Mouse (Mus musculus): ENCODE results near the gene Dbp. TPM values are rescaled to one million over a fixed set of nuclear protein-coding genes. Genes with fewer than 3 reads are reported as not detected.
A peak's percentile ranks its signal among the peaks of the same experiment; 100 is the strongest.

Dbp gene
- polyA plus RNA-seq, 1 experiment from 2014 or later: 7.3 TPM

DNA sequence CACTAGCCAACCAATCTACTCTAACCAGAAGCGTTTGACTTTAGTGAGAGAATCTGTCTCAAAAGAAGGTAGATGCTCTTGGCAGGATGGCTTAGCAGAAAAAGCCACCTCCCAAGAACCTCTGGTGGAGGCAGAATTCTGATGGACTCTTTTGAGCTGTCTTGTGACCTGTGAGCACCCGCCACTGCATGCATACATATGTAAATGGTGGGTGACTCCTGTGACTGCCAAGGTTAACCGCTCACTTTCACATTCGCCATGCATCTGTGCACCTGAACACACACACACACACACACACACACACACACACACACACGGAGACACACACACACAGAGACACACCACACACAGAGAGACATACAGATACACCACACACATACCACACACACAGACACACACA is 42.6 kb downstream of the Dbp start:
- no peaks in the 10 kb centered on the region for H3K36me3 ChIP-seq (ENCODE audit: control insufficient read depth, insufficient read depth, low read length)
- no peak overlapping the region for H3K4me3 ChIP-seq (ENCODE audit: control insufficient read depth in 1 of 2, insufficient read depth in 1 of 2, low read depth in 1 of 2, low read length in 2 of 2)
- H3K9ac ChIP-seq (ENCODE audit: low read length): no peak overlapping the region
- WGBS: 88% methylated on average over 5 of the region's 5 CpGs
- H3K4me1 ChIP-seq (ENCODE audit: control insufficient read depth in 2 of 2, insufficient read depth in 2 of 2, low read length in 2 of 2): peaks cover 7 to 9% of the 10 kb centered on the region in 2 experiments; a peak in 3 of 4 replicates
- H3K27ac ChIP-seq (replicated peaks in 1 of 2; ENCODE audit: control insufficient read depth in 1 of 2, insufficient read depth in 1 of 2, low read depth in 2 of 2, low read length in 2 of 2): no peak overlapping the region
- H3K4me2 ChIP-seq (ENCODE audit: low read length): no peak overlapping the region
- no peak for ATAC-seq (ENCODE audit: insufficient number of reproducible peaks, insufficient read depth, low FRiP score, low read depth)
- H3K27me3 ChIP-seq (ENCODE audit: control insufficient read depth, insufficient read depth, low read length): no peaks in the 10 kb centered on the region
- H3K9me3 ChIP-seq (ENCODE audit: control insufficient read depth, low read length): no peaks in the 10 kb centered on the region

DNA sequence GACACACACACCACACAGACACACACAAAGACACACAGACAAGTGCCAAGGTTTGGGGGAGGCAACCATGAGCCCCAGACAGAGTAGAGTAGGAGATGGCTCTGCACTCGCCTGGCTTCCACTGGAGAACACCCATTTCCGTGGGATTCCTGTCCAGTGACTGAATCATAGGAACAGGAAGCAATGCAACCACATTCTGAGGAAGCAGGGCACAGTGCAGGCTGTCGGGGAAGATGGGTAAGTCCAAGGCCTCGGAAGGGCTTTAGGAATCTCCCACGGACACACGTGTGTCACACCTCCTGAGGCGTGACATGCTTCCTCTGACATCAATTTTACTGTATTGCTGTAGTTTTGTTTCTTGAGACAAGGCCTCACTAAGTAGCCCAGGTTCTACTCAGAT is 43.2 kb downstream of the Dbp start:
- Histone ChIP-seq H3K27ac (replicated peaks in 1 of 2; ENCODE audit: control insufficient read depth in 1 of 2, insufficient read depth in 1 of 2, low read depth in 2 of 2, low read length in 2 of 2) (no peak overlapping the region), H3K4me1 (ENCODE audit: control insufficient read depth in 2 of 2, insufficient read depth in 2 of 2, low read length in 2 of 2) (peaks cover 7 to 9% of the 10 kb centered on the region in 2 experiments; a peak in 3 of 4 replicates), H3K27me3 (ENCODE audit: control insufficient read depth, insufficient read depth, low read length) (no peaks in the 10 kb centered on the region), H3K9me3 (ENCODE audit: control insufficient read depth, low read length) (no peaks in the 10 kb centered on the region), H3K4me3 (ENCODE audit: control insufficient read depth in 1 of 2, insufficient read depth in 1 of 2, low read depth in 1 of 2, low read length in 2 of 2) (no peak overlapping the region), H3K4me2 (ENCODE audit: low read length) (no peak overlapping the region), H3K36me3 (ENCODE audit: control insufficient read depth, insufficient read depth, low read length) (no peaks in the 10 kb centered on the region), H3K9ac (ENCODE audit: low read length) (no peak overlapping the region)
- ATAC-seq (ENCODE audit: insufficient number of reproducible peaks, insufficient read depth, low FRiP score, low read depth): no peak
- 67% methylated on average over 7 of the region's 7 CpGs for WGBS

DNA sequence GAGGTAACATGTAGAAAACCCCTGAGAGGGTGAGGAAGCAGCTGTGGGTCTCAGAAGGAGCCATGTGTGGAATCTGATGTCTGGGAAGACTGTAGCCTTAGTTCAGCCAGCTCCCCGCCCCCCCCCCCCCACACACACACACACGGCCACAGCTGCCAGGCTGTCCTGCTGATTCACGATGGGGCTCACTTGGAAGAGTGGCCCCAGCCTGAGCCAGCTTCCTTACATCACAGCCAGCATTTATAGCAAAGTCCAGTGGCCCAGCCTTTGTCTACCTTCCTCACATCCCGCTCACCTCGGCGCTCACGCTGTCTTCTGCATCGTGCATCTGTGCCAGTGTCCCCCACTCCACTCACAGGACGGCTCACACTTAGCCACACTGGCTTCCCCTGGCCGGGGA is 44.5 kb downstream of the Dbp start:
- H3K4me1 ChIP-seq (ENCODE audit: control insufficient read depth in 2 of 2, insufficient read depth in 2 of 2, low read length in 2 of 2): peaks cover 7 to 9% of the 10 kb centered on the region in 2 experiments; a peak in 3 of 4 replicates
- no peaks in the 10 kb centered on the region for H3K27me3 ChIP-seq (ENCODE audit: control insufficient read depth, insufficient read depth, low read length)
- H3K36me3 ChIP-seq (ENCODE audit: control insufficient read depth, insufficient read depth, low read length): no peaks in the 10 kb centered on the region
- no peak overlapping the region for H3K4me3 ChIP-seq (ENCODE audit: control insufficient read depth in 1 of 2, insufficient read depth in 1 of 2, low read depth in 1 of 2, low read length in 2 of 2)
- no peak overlapping the region for H3K27ac ChIP-seq (replicated peaks in 1 of 2; ENCODE audit: control insufficient read depth in 1 of 2, insufficient read depth in 1 of 2, low read depth in 2 of 2, low read length in 2 of 2)
- no peak overlapping the region for H3K4me2 ChIP-seq (ENCODE audit: low read length)
- no peak overlapping the region for H3K9ac ChIP-seq (ENCODE audit: low read length)
- no peak for ATAC-seq (ENCODE audit: insufficient number of reproducible peaks, insufficient read depth, low FRiP score, low read depth)
- no peaks in the 10 kb centered on the region for H3K9me3 ChIP-seq (ENCODE audit: control insufficient read depth, low read length)
- WGBS: 41% methylated on average over 9 of the region's 10 CpGs

DNA sequence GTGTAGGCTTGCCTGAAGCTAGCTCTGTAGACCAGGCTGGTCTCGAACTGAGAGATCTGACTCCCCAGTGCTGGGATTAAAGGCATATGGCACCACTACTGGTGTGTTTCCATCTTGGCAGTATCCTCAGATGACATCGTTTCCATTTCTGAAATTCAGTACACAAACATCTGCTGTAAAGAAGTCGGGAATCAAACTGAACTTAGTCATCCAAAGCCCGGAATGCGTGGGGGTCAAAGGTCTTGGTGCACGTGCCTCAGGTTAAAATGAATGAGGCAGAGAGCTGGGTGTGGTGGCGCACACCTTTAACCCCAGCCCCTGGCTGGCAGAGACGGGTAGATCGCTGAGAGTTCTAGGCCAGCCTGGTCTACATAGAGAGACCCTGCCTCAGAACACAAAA is 45.3 kb downstream of the Dbp start:
- peaks cover 7 to 9% of the 10 kb centered on the region in 2 experiments; a peak in 3 of 4 replicates for H3K4me1 ChIP-seq (ENCODE audit: control insufficient read depth in 2 of 2, insufficient read depth in 2 of 2, low read length in 2 of 2)
- no peak overlapping the region for H3K9ac ChIP-seq (ENCODE audit: low read length)
- no peak overlapping the region for H3K4me2 ChIP-seq (ENCODE audit: low read length)
- no peak overlapping the region for H3K4me3 ChIP-seq (ENCODE audit: control insufficient read depth in 1 of 2, insufficient read depth in 1 of 2, low read depth in 1 of 2, low read length in 2 of 2)
- 83% methylated on average over 9 of the region's 9 CpGs for WGBS
- H3K9me3 ChIP-seq (ENCODE audit: control insufficient read depth, low read length): no peaks in the 10 kb centered on the region
- no peaks in the 10 kb centered on the region for H3K27me3 ChIP-seq (ENCODE audit: control insufficient read depth, insufficient read depth, low read length)
- H3K27ac ChIP-seq (replicated peaks in 1 of 2; ENCODE audit: control insufficient read depth in 1 of 2, insufficient read depth in 1 of 2, low read depth in 2 of 2, low read length in 2 of 2): no peak overlapping the region
- no peaks in the 10 kb centered on the region for H3K36me3 ChIP-seq (ENCODE audit: control insufficient read depth, insufficient read depth, low read length)
- no peak for ATAC-seq (ENCODE audit: insufficient number of reproducible peaks, insufficient read depth, low FRiP score, low read depth)

DNA sequence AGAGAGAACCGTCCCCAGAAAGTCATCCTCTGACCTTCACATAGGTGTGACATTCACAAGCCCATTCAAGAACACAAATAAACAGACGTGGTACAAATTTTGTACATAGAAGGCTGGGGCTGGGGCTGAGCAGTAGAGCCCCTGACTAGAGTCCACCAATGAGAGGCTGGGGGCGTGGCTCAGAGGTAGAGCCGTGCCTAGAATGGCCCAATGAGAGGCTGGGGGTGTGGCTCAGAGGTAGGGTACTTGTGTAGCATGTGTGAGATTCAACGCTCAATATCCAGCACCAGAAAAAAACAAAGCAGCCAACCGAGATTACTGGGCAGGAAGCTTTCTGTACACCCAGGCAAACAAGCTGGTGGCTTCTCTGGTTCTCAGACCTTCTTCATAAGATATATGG is 50.8 kb downstream of the Dbp start:
- peaks cover 33% of the 10 kb centered on the region for H3K27me3 ChIP-seq (ENCODE audit: control insufficient read depth, insufficient read depth, low read length)
- ATAC-seq (ENCODE audit: insufficient number of reproducible peaks, insufficient read depth, low FRiP score, low read depth): no peak
- no peaks in the 10 kb centered on the region for H3K36me3 ChIP-seq (ENCODE audit: control insufficient read depth, insufficient read depth, low read length)
- H3K4me3 ChIP-seq (ENCODE audit: control insufficient read depth in 1 of 2, insufficient read depth in 1 of 2, low read depth in 1 of 2, low read length in 2 of 2): no peak overlapping the region
- H3K9me3 ChIP-seq (ENCODE audit: control insufficient read depth, low read length): no peaks in the 10 kb centered on the region
- no peaks in the 10 kb centered on the region for H3K4me1 ChIP-seq (ENCODE audit: control insufficient read depth in 2 of 2, insufficient read depth in 2 of 2, low read length in 2 of 2)
- no peak overlapping the region for H3K4me2 ChIP-seq (ENCODE audit: low read length)
- no peak overlapping the region for H3K9ac ChIP-seq (ENCODE audit: low read length)
- 50% methylated on average over 6 of the region's 6 CpGs for WGBS
- H3K27ac ChIP-seq (replicated peaks in 1 of 2; ENCODE audit: control insufficient read depth in 1 of 2, insufficient read depth in 1 of 2, low read depth in 2 of 2, low read length in 2 of 2): no peak overlapping the region

DNA sequence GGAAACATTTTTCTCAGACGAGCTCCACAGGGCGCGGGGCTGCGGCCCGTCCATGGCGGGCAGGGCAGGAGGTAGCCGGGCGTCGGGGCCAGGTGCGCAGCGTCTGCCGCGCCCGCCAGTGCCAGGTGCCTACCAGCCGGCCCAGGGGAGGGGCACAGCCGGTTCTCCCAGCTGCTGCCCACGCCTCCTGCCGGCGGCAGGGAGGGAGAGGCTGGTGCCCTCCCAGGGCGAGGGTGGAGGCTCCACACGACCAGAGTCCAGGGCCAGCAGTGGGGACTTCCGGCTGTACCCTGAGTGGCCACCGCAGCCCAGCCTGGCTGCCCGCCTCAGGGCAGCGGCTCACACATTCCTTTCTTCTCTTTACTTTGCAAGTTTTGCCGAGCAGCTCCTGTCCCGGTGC is 54.5 kb downstream of the Dbp start:
- no peak overlapping the region for H3K27ac ChIP-seq (replicated peaks in 1 of 2; ENCODE audit: control insufficient read depth in 1 of 2, insufficient read depth in 1 of 2, low read depth in 2 of 2, low read length in 2 of 2)
- H3K4me3 ChIP-seq (ENCODE audit: control insufficient read depth in 1 of 2, insufficient read depth in 1 of 2, low read depth in 1 of 2, low read length in 2 of 2): peak overlapping the region in 1 of 2 experiments; percentile 18; a peak in 2 of 4 replicates
- ATAC-seq (ENCODE audit: insufficient number of reproducible peaks, insufficient read depth, low FRiP score, low read depth): no peak

More for the DNA sequence above, 54.5 kb downstream of the Dbp start:
- H3K9ac ChIP-seq (ENCODE audit: low read length): 0 out of 2 replicates have a peak overlapping the region, but pooled peaks have one; percentile 1
- no peaks in the 10 kb centered on the region for H3K9me3 ChIP-seq (ENCODE audit: control insufficient read depth, low read length)
- no peaks in the 10 kb centered on the region for H3K4me1 ChIP-seq (ENCODE audit: control insufficient read depth in 2 of 2, insufficient read depth in 2 of 2, low read length in 2 of 2)
- peak overlapping the region; percentile 54 for H3K4me2 ChIP-seq (ENCODE audit: low read length)
- 7% methylated on average over 26 of the region's 27 CpGs for WGBS
- H3K36me3 ChIP-seq (ENCODE audit: control insufficient read depth, insufficient read depth, low read length): no peaks in the 10 kb centered on the region
- peaks cover 37% of the 10 kb centered on the region for H3K27me3 ChIP-seq (ENCODE audit: control insufficient read depth, insufficient read depth, low read length)

Other genes with a start within 250 kb of the Dbp start
- gene Ftl1, start 245.2 kb upstream of the Dbp start, polyA plus RNA-seq (2014; fragmentation: Nextera tagmentation; extraction: Ambion mirVana): 3,513 and 3,606 TPM in 2 replicates
- 89.9 and 102 TPM in 2 replicates for gene Bax, start 238.2 kb upstream of the Dbp start, polyA plus RNA-seq (2014; fragmentation: Nextera tagmentation; extraction: Ambion mirVana)
- gene Tulp2, start 223.2 kb upstream of the Dbp start, polyA plus RNA-seq (2014; fragmentation: Nextera tagmentation; extraction: Ambion mirVana): 0.42 and 0.71 TPM in 2 replicates
- not detected in 2 replicates for gene Gm45808, start 218.3 kb upstream of the Dbp start, polyA plus RNA-seq (2014; fragmentation: Nextera tagmentation; extraction: Ambion mirVana)
- 5.2 and 5.7 TPM in 2 replicates for gene Dhdh, start 216.3 kb upstream of the Dbp start, polyA plus RNA-seq (2014; fragmentation: Nextera tagmentation; extraction: Ambion mirVana)
- gene Nucb1, start 194.7 kb upstream of the Dbp start, polyA plus RNA-seq (2014; fragmentation: Nextera tagmentation; extraction: Ambion mirVana): 159 and 160 TPM in 2 replicates
- 20.5 and 23.3 TPM in 2 replicates for gene Ppp1r15a, start 178.8 kb upstream of the Dbp start, polyA plus RNA-seq (2014; fragmentation: Nextera tagmentation; extraction: Ambion mirVana)
- gene Plekha4, start 178.8 kb upstream of the Dbp start, polyA plus RNA-seq (2014; fragmentation: Nextera tagmentation; extraction: Ambion mirVana): 0.80 and 1.2 TPM in 2 replicates
- gene Hsd17b14, start 150.2 kb upstream of the Dbp start, polyA plus RNA-seq (2014; fragmentation: Nextera tagmentation; extraction: Ambion mirVana): 0.20 and 0.26 TPM in 2 replicates
- gene Bcat2, start 134.9 kb upstream of the Dbp start, polyA plus RNA-seq (2014; fragmentation: Nextera tagmentation; extraction: Ambion mirVana): 66.0 and 72.0 TPM in 2 replicates
- gene Fgf21, start 89.6 kb upstream of the Dbp start, polyA plus RNA-seq (2014; fragmentation: Nextera tagmentation; extraction: Ambion mirVana): not detected in 2 replicates
- 0.07 TPM in 1 of 2 replicates, not detected in the other for gene Fut1, start 87.8 kb upstream of the Dbp start, polyA plus RNA-seq (2014; fragmentation: Nextera tagmentation; extraction: Ambion mirVana)
- gene Izumo1, start 83.3 kb upstream of the Dbp start, polyA plus RNA-seq (2014; fragmentation: Nextera tagmentation; extraction: Ambion mirVana): 0.23 and 0.41 TPM in 2 replicates
- gene Rasip1, start 77.6 kb upstream of the Dbp start, polyA plus RNA-seq (2014; fragmentation: Nextera tagmentation; extraction: Ambion mirVana): 22.4 and 24.3 TPM in 2 replicates
- 6.2 and 7.6 TPM in 2 replicates for gene Mamstr, start 65.1 kb upstream of the Dbp start, polyA plus RNA-seq (2014; fragmentation: Nextera tagmentation; extraction: Ambion mirVana)
- 2.4 and 2.7 TPM in 2 replicates for gene Fut2, start 38.7 kb upstream of the Dbp start, polyA plus RNA-seq (2014; fragmentation: Nextera tagmentation; extraction: Ambion mirVana)
- not detected in 2 replicates for gene Ntn5, start 21.1 kb upstream of the Dbp start, polyA plus RNA-seq (2014; fragmentation: Nextera tagmentation; extraction: Ambion mirVana)
- 0.28 and 0.41 TPM in 2 replicates for gene Sec1, start 10.7 kb upstream of the Dbp start, polyA plus RNA-seq (2014; fragmentation: Nextera tagmentation; extraction: Ambion mirVana)
- gene Car11, start 5.2 kb upstream of the Dbp start, polyA plus RNA-seq (2014; fragmentation: Nextera tagmentation; extraction: Ambion mirVana): 6.8 and 8.0 TPM in 2 replicates
- 666 and 743 TPM in 2 replicates for gene Rpl18, start 10.4 kb downstream of the Dbp start, polyA plus RNA-seq (2014; fragmentation: Nextera tagmentation; extraction: Ambion mirVana)
- 11.9 and 12.5 TPM in 2 replicates for gene Sphk2, start 12.9 kb downstream of the Dbp start, polyA plus RNA-seq (2014; fragmentation: Nextera tagmentation; extraction: Ambion mirVana)
- 0.16 and 0.31 TPM in 2 replicates for gene Fam83e, start 16.1 kb downstream of the Dbp start, polyA plus RNA-seq (2014; fragmentation: Nextera tagmentation; extraction: Ambion mirVana)
- gene Spaca4, start 20.7 kb downstream of the Dbp start, polyA plus RNA-seq (2014; fragmentation: Nextera tagmentation; extraction: Ambion mirVana): not detected in 2 replicates
- 0.31 and 1.1 TPM in 2 replicates for gene Lmtk3, start 78.7 kb downstream of the Dbp start, polyA plus RNA-seq (2014; fragmentation: Nextera tagmentation; extraction: Ambion mirVana)
- 0.30 and 0.81 TPM in 2 replicates for gene Sult2b1, start 79.6 kb downstream of the Dbp start, polyA plus RNA-seq (2014; fragmentation: Nextera tagmentation; extraction: Ambion mirVana)
- 88.6 and 89.7 TPM in 2 replicates for gene Cyth2, start 109.5 kb downstream of the Dbp start, polyA plus RNA-seq (2014; fragmentation: Nextera tagmentation; extraction: Ambion mirVana)
- gene Kcnj14, start 119.7 kb downstream of the Dbp start, polyA plus RNA-seq (2014; fragmentation: Nextera tagmentation; extraction: Ambion mirVana): 0.26 and 0.78 TPM in 2 replicates
- gene Grwd1, start 125.9 kb downstream of the Dbp start, polyA plus RNA-seq (2014; fragmentation: Nextera tagmentation; extraction: Ambion mirVana): 33.5 and 36.2 TPM in 2 replicates
- gene Kdelr1, start 167.7 kb downstream of the Dbp start, polyA plus RNA-seq (2014; fragmentation: Nextera tagmentation; extraction: Ambion mirVana): 85.7 and 125 TPM in 2 replicates
- 0.12 and 0.15 TPM in 2 replicates for gene Grin2d, start 173.3 kb downstream of the Dbp start, polyA plus RNA-seq (2014; fragmentation: Nextera tagmentation; extraction: Ambion mirVana)
- gene Syngr4, start 191.6 kb downstream of the Dbp start, polyA plus RNA-seq (2014; fragmentation: Nextera tagmentation; extraction: Ambion mirVana): 0.86 and 1.5 TPM in 2 replicates
- gene Tmem143, start 191.9 kb downstream of the Dbp start, polyA plus RNA-seq (2014; fragmentation: Nextera tagmentation; extraction: Ambion mirVana): 5.1 and 8.7 TPM in 2 replicates
- 76.6 and 90.5 TPM in 2 replicates for gene Emp3, start 216.3 kb downstream of the Dbp start, polyA plus RNA-seq (2014; fragmentation: Nextera tagmentation; extraction: Ambion mirVana)
- gene Ccdc114, start 219.0 kb downstream of the Dbp start, polyA plus RNA-seq (2014; fragmentation: Nextera tagmentation; extraction: Ambion mirVana): 2.4 and 2.7 TPM in 2 replicates

Measured in heart, embryonic 14.5 days (tissue).